Mouse (Mus musculus): ENCODE data around the gene Met.

Gene Met

GRCm38 (mm10) chr6:17492062-17492461, 28.5 kb downstream of the Met start:
- no peak for DNase-seq (ENCODE audit: low spot score in 2 of 2)

GRCm38 (mm10) chr6:17495413-17495812, 31.8 kb downstream of the Met start:
- no peak for DNase-seq (ENCODE audit: low spot score in 2 of 2)

GRCm38 (mm10) chr6:17497366-17497765, 33.8 kb downstream of the Met start:
- DNase-seq (ENCODE audit: low spot score in 2 of 2): no peak

- no peak for DNase-seq (ENCODE audit: low spot score in 2 of 2)
Measured at GRCm38 (mm10) chr6:17498801-17499200, 35.2 kb downstream of the Met start.

- DNase-seq (ENCODE audit: low spot score in 2 of 2): no peak
Measured at GRCm38 (mm10) chr6:17501440-17501839, 37.8 kb downstream of the Met start.

GRCm38 (mm10) chr6:17502311-17502710, 38.7 kb downstream of the Met start:
- no peak for DNase-seq (ENCODE audit: low spot score in 2 of 2)

GRCm38 (mm10) chr6:17503724-17504123, 40.1 kb downstream of the Met start:
- DNase-seq (ENCODE audit: low spot score in 2 of 2): no peak

GRCm38 (mm10) chr6:17505530-17505929, 41.9 kb downstream of the Met start:
- DNase-seq (ENCODE audit: low spot score in 2 of 2): no peak

GRCm38 (mm10) chr6:17506831-17507230, 43.2 kb downstream of the Met start:
- no peak for DNase-seq (ENCODE audit: low spot score in 2 of 2)

GRCm38 (mm10) chr6:17508184-17508583, 44.6 kb downstream of the Met start:
- no peak for DNase-seq (ENCODE audit: low spot score in 2 of 2)

- DNase-seq (ENCODE audit: low spot score in 2 of 2): no peak
Measured at GRCm38 (mm10) chr6:17508604-17509372, 45.2 kb downstream of the Met start.

GRCm38 (mm10) chr6:17513381-17513780, 49.8 kb downstream of the Met start:
- no peak for DNase-seq (ENCODE audit: low spot score in 2 of 2)

- no peak for DNase-seq (ENCODE audit: low spot score in 2 of 2)
Measured at GRCm38 (mm10) chr6:17515775-17516460, 52.3 kb downstream of the Met start.

- no peak for DNase-seq (ENCODE audit: low spot score in 2 of 2)
Measured at GRCm38 (mm10) chr6:17521901-17522717, 58.5 kb downstream of the Met start.

GRCm38 (mm10) chr6:17522917-17523316, 59.3 kb downstream of the Met start:
- no peak for DNase-seq (ENCODE audit: low spot score in 2 of 2)

- no peak for DNase-seq (ENCODE audit: low spot score in 2 of 2)
Measured at GRCm38 (mm10) chr6:17529490-17530269, 66.1 kb downstream of the Met start.

- no peak for DNase-seq (ENCODE audit: low spot score in 2 of 2)
Measured at GRCm38 (mm10) chr6:17541615-17542014, 78.0 kb downstream of the Met start.

GRCm38 (mm10) chr6:17542383-17542782, 78.8 kb downstream of the Met start:
- no peak for DNase-seq (ENCODE audit: low spot score in 2 of 2)

- DNase-seq (ENCODE audit: low spot score in 2 of 2): no peak
Measured at GRCm38 (mm10) chr6:17545480-17545879, 81.9 kb downstream of the Met start.

GRCm38 (mm10) chr6:17546341-17546740, 82.7 kb downstream of the Met start:
- no peak for DNase-seq (ENCODE audit: low spot score in 2 of 2)

GRCm38 (mm10) chr6:17546825-17547224, 83.2 kb downstream of the Met start:
- no peak for DNase-seq (ENCODE audit: low spot score in 2 of 2)

GRCm38 (mm10) chr6:17548786-17549185, 85.2 kb downstream of the Met start:
- no peak for DNase-seq (ENCODE audit: low spot score in 2 of 2)

All from right cerebral cortex, postnatal 36 days (tissue).